Mouse (Mus musculus) lung, adult 2 months (tissue): ENCODE results near the gene Tac2.

Experiments
- CTCF ChIP-seq: fragments of 200-500 bp; IDR thresholded peaks from 2 replicates; pipeline ENCODE4 v1.5.1; 2011; ENCODE audit warnings: mild to moderate bottlenecking, low read length, control low read depth; ENCODE audit not compliant: insufficient read depth
- POLR2A ChIP-seq: fragments of 200-500 bp; IDR thresholded peaks from 2 replicates; pipeline ENCODE4 v1.6.1; 2011; ENCODE audit warnings: low read depth, mild to moderate bottlenecking, control low read depth, low read length, borderline replicate concordance; ENCODE audit errors: extremely low read depth

GRCm38 (mm10) chr10:127679208-127679607 lies 45.1 kb upstream of the Tac2 start:
- TF ChIP-seq CTCF: no peak
- TF ChIP-seq POLR2A: no peak
